Mouse (Mus musculus) G1E (cell line): ENCODE data around the gene 2210011C24Rik.

Source experiments
- CTCF ChIP-seq: IDR thresholded peaks from 2 replicates; pipeline ENCODE4 v1.5.1; 2012; ENCODE audit warnings: low read depth, low read length, inconsistent platforms, mixed read lengths
- GATA1 ChIP-seq: IDR thresholded peaks from 2 replicates; pipeline ENCODE4 v1.6.1; 2012; ENCODE audit warnings: borderline replicate concordance, low read length, inconsistent platforms, mixed read lengths
- POLR2AphosphoS5 ChIP-seq: IDR thresholded peaks from 2 replicates; pipeline ENCODE4 v1.6.1; 2012; ENCODE audit warnings: low read depth, low read length, inconsistent platforms; ENCODE audit not compliant: insufficient replicate concordance
- TAL1 ChIP-seq: conservative IDR thresholded peaks from 2 replicates; pipeline ENCODE4 v1.6.1; 2012; ENCODE audit warnings: low read depth, low read length, inconsistent platforms, mixed read lengths

- TF ChIP-seq CTCF (no peak), TAL1 (no peak), GATA1 (no peak), POLR2AphosphoS5 (no peak)
Measured at GRCm38 (mm10) chr8:84015833-84016232, 3.9 kb upstream of the 2210011C24Rik start.
